Comparison of ENCODE assay signal across 8 mouse cellular contexts in genomic region chr9:44486741-44487421, GRCm38 (mm10). TPM values are rescaled to one million over a fixed set of nuclear protein-coding genes. Genes with fewer than 3 reads are reported as not detected.
DNase-seq lines count a peak whose midpoint lies in the region; ATAC-seq and TF ChIP-seq lines count a peak whose summit lies in the region.

No protein-coding gene starts in this region.

- DNase-seq in cerebellum, adult 18-20 months, result peak; percentile 33 to 40
- DNase-seq in cerebellum, postnatal 4 days (ENCODE audit: low spot score in 2 of 2), result no peak
- DNase-seq in adrenal gland, postnatal 14 days, result peak; percentile 76
- DNase-seq in gastrocnemius, postnatal 14 days, result peak; percentile 61
- DNase-seq in kidney, adult 11 months, result peak; percentile 75
- DNase-seq in liver, postnatal 0 days, result peak; percentile 55
- no peak for DNase-seq in B cell, adult 2 months

- peak overlapping the region; percentile 97 for H3K27ac ChIP-seq in liver, postnatal 0 days (ENCODE audit: low read depth)
- peak overlapping the region; percentile 97 for H3K27ac ChIP-seq in stomach, embryonic 16.5 days (ENCODE audit: low read length)

- 42% methylated on average over 15 of the region's 15 CpGs for WGBS in liver, postnatal 0 days (ENCODE audit: insufficient replicate concordance)
- WGBS in stomach, embryonic 16.5 days, result 10% methylated on average over 15 of the region's 15 CpGs

- peak overlapping the region; percentile 92 for H3K4me2 ChIP-seq in liver, postnatal 0 days (ENCODE audit: low read depth, low read length)
- peak overlapping the region; percentile 87 for H3K4me2 ChIP-seq in stomach, embryonic 16.5 days (ENCODE audit: low read depth, low read length)

- no peak for TF ChIP-seq EP300 in liver, postnatal 0 days (IDR thresholded peaks at IDR 0.05; ENCODE audit: low read depth)

- peak overlapping the region; percentile 42 for H3K4me3 ChIP-seq in liver, postnatal 0 days (ENCODE audit: low read depth, low read length)
- H3K4me3 ChIP-seq in stomach, embryonic 16.5 days (replicated peaks; ENCODE audit: low read length), result peak overlapping the region; percentile 94

- H3K9ac ChIP-seq in liver, postnatal 0 days (replicated peaks), result peak overlapping the region; percentile 54
- peak overlapping the region; percentile 98 for H3K9ac ChIP-seq in stomach, embryonic 16.5 days (ENCODE audit: low read length)

- H3K27me3 ChIP-seq in liver, postnatal 0 days (ENCODE audit: insufficient read depth, low read length), result no peaks in the 10 kb centered on the region
- H3K27me3 ChIP-seq in stomach, embryonic 16.5 days (ENCODE audit: control insufficient read depth, insufficient read depth, low read length), result no peaks in the 10 kb centered on the region

- no peak for ATAC-seq in liver, postnatal 0 days
- no peak for ATAC-seq in stomach, embryonic 16.5 days (ENCODE audit: insufficient read depth, low FRiP score)

- no peaks in the 10 kb centered on the region for H3K9me3 ChIP-seq in liver, postnatal 0 days (ENCODE audit: low read length)
- no peaks in the 10 kb centered on the region for H3K9me3 ChIP-seq in stomach, embryonic 16.5 days (replicated peaks; ENCODE audit: control insufficient read depth, low read length)

- intact Hi-C loops in gastrocnemius, postnatal 14 days (cut with DNase I; ENCODE audit: low total_unique reads), result no loop called here

- peaks cover 59% of the 10 kb centered on the region for H3K4me1 ChIP-seq in liver, postnatal 0 days (ENCODE audit: insufficient read depth)
- H3K4me1 ChIP-seq in stomach, embryonic 16.5 days (ENCODE audit: control insufficient read depth, insufficient read depth, low read length), result peaks cover 79% of the 10 kb centered on the region

- TF ChIP-seq CTCF in liver, postnatal 0 days (IDR thresholded peaks at IDR 0.05; ENCODE audit: low read depth), result no peak

- no peaks in the 10 kb centered on the region for H3K36me3 ChIP-seq in liver, postnatal 0 days (replicated peaks; ENCODE audit: insufficient read depth, low read length)
- H3K36me3 ChIP-seq in stomach, embryonic 16.5 days (ENCODE audit: control insufficient read depth, insufficient read depth, low read length), result no peaks in the 10 kb centered on the region

RNA-seq across cellular contexts. Expression of gene Bcl9l, which starts 4.3 kb away (rescaled TPM):
- 59.3 and 61.7 TPM in 2 replicates for total RNA-seq in adrenal gland, postnatal 14 days (2021)
- 10 to 100 TPM; 38.9 to 44.2 TPM for total RNA-seq in gastrocnemius, postnatal 14 days (2021)
- polyA plus RNA-seq in liver, postnatal 0 days (2015; fragmentation: Nextera tagmentation; extraction: Ambion mirVana), result 2.0 and 2.2 TPM in 2 replicates
- polyA plus RNA-seq in stomach, embryonic 16.5 days (2015; fragmentation: Nextera tagmentation; extraction: Ambion mirVana), result 9.0 and 10.6 TPM in 2 replicates

RNA-seq across cellular contexts. Expression of gene Upk2, which starts 32.1 kb away (rescaled TPM):
- not detected in 2 replicates for total RNA-seq in adrenal gland, postnatal 14 days (2021)
- under 1 TPM; 0.35 to 0.78 TPM for total RNA-seq in gastrocnemius, postnatal 14 days (2021)
- polyA plus RNA-seq in liver, postnatal 0 days (2015; fragmentation: Nextera tagmentation; extraction: Ambion mirVana), result not detected in 2 replicates
- polyA plus RNA-seq in stomach, embryonic 16.5 days (2015; fragmentation: Nextera tagmentation; extraction: Ambion mirVana), result 31.1 and 39.0 TPM in 2 replicates

RNA-seq across cellular contexts. Expression of gene Foxr1, which starts 45.9 kb away (rescaled TPM):
- total RNA-seq in adrenal gland, postnatal 14 days (2021), result not detected in 2 replicates
- total RNA-seq in gastrocnemius, postnatal 14 days (2021), result not detected
- not detected in 2 replicates for polyA plus RNA-seq in liver, postnatal 0 days (2015; fragmentation: Nextera tagmentation; extraction: Ambion mirVana)
- polyA plus RNA-seq in stomach, embryonic 16.5 days (2015; fragmentation: Nextera tagmentation; extraction: Ambion mirVana), result not detected in 2 replicates

Comparison
In these comparisons a context has a peak if more than half of its experiments do, and no peak if none do; other contexts are left out.
1. DNase-seq: peak in cerebellum, adult 18-20 months (2 of 2), adrenal gland, postnatal 14 days (single experiment), gastrocnemius, postnatal 14 days (single experiment), kidney, adult 11 months (single experiment) and liver, postnatal 0 days (single experiment); none in cerebellum, postnatal 4 days (0 of 2) and B cell, adult 2 months (0 of 2).